Mouse (Mus musculus) limb, embryonic 11.5 days (tissue): ENCODE data around the gene Olfr1502. TPM values are rescaled to one million over a fixed set of nuclear protein-coding genes. Genes with fewer than 3 reads are reported as not detected.
"Not testable (repeated sequence)": the region's sequence is repeated elsewhere in the genome, so short reads cannot be mapped to it uniquely, and the experiment has no call there.

ENCODE experiments used
- ATAC-seq: fragments of 200-750 bp; cut with Nextera tagmentation; 2 replicates; pipeline ENCODE4 v1.8.0; 2017; ENCODE audit warnings: low read depth; ENCODE audit not compliant: insufficient number of reproducible peaks, low FRiP score, low TSS enrichment
- DNase-seq: peaks from one replicate; pipeline ENCODE4 v3.0.0-alpha.2; 2015; ENCODE audit warnings: low spot score
- H3K27ac ChIP-seq: fragments of 300-500 bp; sonication (generic); replicated peaks from 2 replicates; pipeline ENCODE4 v1.5.1; 2014; ENCODE audit warnings: low read depth, mild to moderate bottlenecking, low read length
- H3K27me3 ChIP-seq: fragments of 300-500 bp; sonication (generic); 2 replicates; pipeline ENCODE4 v1.6.1; 2014; ENCODE audit warnings: mild to moderate bottlenecking, low read length, mixed read lengths; ENCODE audit not compliant: control insufficient read depth, insufficient read depth
- H3K36me3 ChIP-seq: fragments of 300-500 bp; sonication (generic); 2 replicates; pipeline ENCODE4 v1.6.1; 2014; ENCODE audit warnings: mild to moderate bottlenecking, low read length, moderate library complexity, mixed read lengths; ENCODE audit not compliant: control insufficient read depth, insufficient read depth
- H3K4me1 ChIP-seq: fragments of 300-500 bp; sonication (generic); 2 replicates; pipeline ENCODE4 v1.6.1; 2014; ENCODE audit warnings: low read length, mixed read lengths; ENCODE audit not compliant: control insufficient read depth, insufficient read depth
- H3K4me2 ChIP-seq: fragments of 300-500 bp; sonication (generic); 2 replicates; pipeline ENCODE4 v1.6.1; 2014; ENCODE audit warnings: low read depth, mild to moderate bottlenecking, moderate library complexity; ENCODE audit not compliant: severe bottlenecking
- H3K4me3 ChIP-seq: fragments of 300-500 bp; sonication (generic); 2 replicates; pipeline ENCODE4 v1.5.1; 2014; ENCODE audit warnings: low read depth, low read length
- H3K9ac ChIP-seq: fragments of 300-500 bp; sonication (generic); 2 replicates; pipeline ENCODE4 v1.6.1; 2014; ENCODE audit warnings: mild to moderate bottlenecking, low read length
- H3K9me3 ChIP-seq: fragments of 300-500 bp; sonication (generic); 2 replicates; pipeline ENCODE4 v1.6.1; 2016; ENCODE audit warnings: low read length; ENCODE audit not compliant: control insufficient read depth
- WGBS: fragments of 180-500 bp; shearing (Covaris S2); extraction: QIAGEN DNeasy Blood & Tissue Kit; methylation state at CpG from one replicate; pipeline ENCODE4 v1.1.7; 2014; 5-methylcytosine and 5-hydroxymethylcytosine counted together
- polyA plus RNA-seq: library from polyadenylated mRNA; unstranded; fragments of >200 nt; fragmentation: Nextera tagmentation; extraction: Ambion mirVana; gene quantifications from 2 replicates; pipeline ENCODE4 v1.2.1, GENCODE M21; 2014

The Olfr1502 gene
- polyA plus RNA-seq = not detected in 2 replicates

- Histone ChIP-seq H3K4me2 (no peak within 1 kb of the TSS), H3K4me1 (no peaks in the 10 kb centered on the region), H3K9ac (no peak within 1 kb of the TSS), H3K27me3 (no peaks in the 10 kb centered on the region), H3K4me3 (no peak within 1 kb of the TSS), H3K27ac (no peak within 1 kb of the TSS), H3K9me3 (no peaks in the 10 kb centered on the region), H3K36me3 (no peaks in the 10 kb centered on the region)
- ATAC-seq (no peak), DNase-seq (no peak)
- 86% methylated on average over 1 of the region's 1 CpGs for WGBS
These were observed at the start of gene Olfr1502 for GRCm38 (mm10) chr19:13861495-13861894. Olfr1502 (plus strand) TSS chr19:13861795.

GRCm38 (mm10) chr19:13812823-13813222 lies 48.8 kb upstream of the Olfr1502 start:
- Histone ChIP-seq H3K9ac (no peak overlapping the region), H3K4me2 (no peak overlapping the region), H3K27ac (no peak overlapping the region), H3K4me1 (no peaks in the 10 kb centered on the region), H3K4me3 (no peak overlapping the region), H3K27me3 (no peaks in the 10 kb centered on the region), H3K36me3 (no peaks in the 10 kb centered on the region), H3K9me3 (no peaks in the 10 kb centered on the region)
- ATAC-seq (no peak), DNase-seq (no peak)
- 52% methylated on average over 2 of the region's 2 CpGs for WGBS

GRCm38 (mm10) chr19:13818827-13819226 lies 42.8 kb upstream of the Olfr1502 start:
- DNase-seq (no peak), ATAC-seq (no peak)
- Histone ChIP-seq H3K4me3 (no peak overlapping the region), H3K27ac (no peak overlapping the region), H3K27me3 (no peaks in the 10 kb centered on the region), H3K9ac (no peak overlapping the region), H3K4me2 (no peak overlapping the region), H3K4me1 (no peaks in the 10 kb centered on the region), H3K36me3 (no peaks in the 10 kb centered on the region), H3K9me3 (no peaks in the 10 kb centered on the region)
- 35% methylated on average over 5 of the region's 5 CpGs for WGBS

GRCm38 (mm10) chr19:13819347-13819746 lies 42.2 kb upstream of the Olfr1502 start, which contains the start of gene Olfr1499:
Olfr1499 (minus strand) TSS chr19:13819447.
- ATAC-seq = no peak
- Histone ChIP-seq H3K4me2 (no peak within 1 kb of the TSS), H3K36me3 (no peaks in the 10 kb centered on the region), H3K9ac (no peak within 1 kb of the TSS), H3K4me1 (no peaks in the 10 kb centered on the region), H3K27ac (no peak within 1 kb of the TSS), H3K9me3 (no peaks in the 10 kb centered on the region), H3K27me3 (no peaks in the 10 kb centered on the region), H3K4me3 (no peak within 1 kb of the TSS)
- no peak for DNase-seq

GRCm38 (mm10) chr19:13820847-13821246 lies 40.7 kb upstream of the Olfr1502 start:
- Histone ChIP-seq H3K4me1 (no peaks in the 10 kb centered on the region), H3K4me3 (no peak overlapping the region), H3K27me3 (no peaks in the 10 kb centered on the region), H3K27ac (no peak overlapping the region), H3K9ac (no peak overlapping the region), H3K4me2 (no peak overlapping the region), H3K36me3 (no peaks in the 10 kb centered on the region), H3K9me3 (no peaks in the 10 kb centered on the region)
- WGBS = 71% methylated on average over 5 of the region's 5 CpGs
- DNase-seq (no peak), ATAC-seq (no peak)

GRCm38 (mm10) chr19:13828447-13828846 lies 33.1 kb upstream of the Olfr1502 start:
- Histone ChIP-seq H3K27ac (no peak overlapping the region), H3K27me3 (no peaks in the 10 kb centered on the region), H3K36me3 (no peaks in the 10 kb centered on the region), H3K9ac (no peak overlapping the region), H3K4me2 (no peak overlapping the region), H3K9me3 (no peaks in the 10 kb centered on the region), H3K4me3 (no peak overlapping the region), H3K4me1 (no peaks in the 10 kb centered on the region)
- WGBS = 83% methylated on average over 3 of the region's 3 CpGs
- ATAC-seq (no peak), DNase-seq (no peak)

- no peak for ATAC-seq
These were observed 31.2 kb upstream of the Olfr1502 start, which contains the start of gene Olfr1500 for GRCm38 (mm10) chr19:13830388-13830787. Olfr1500 (minus strand) TSS chr19:13830488.

GRCm38 (mm10) chr19:13850592-13850991 lies 11.0 kb upstream of the Olfr1502 start, which contains the start of gene Olfr1501:
Olfr1501 (minus strand) TSS chr19:13850692.
- H3K4me3 ChIP-seq, H3K4me2 ChIP-seq, H3K27ac ChIP-seq, H3K9me3 ChIP-seq, ATAC-seq, H3K36me3 ChIP-seq, H3K9ac ChIP-seq, DNase-seq, H3K4me1 ChIP-seq, H3K27me3 ChIP-seq: not testable (repeated sequence)

More at GRCm38 (mm10) chr19:13830388-13830787, 31.2 kb upstream of the Olfr1502 start, which contains the start of gene Olfr1500:
- H3K9ac ChIP-seq = no peak within 1 kb of the TSS
- no peaks in the 10 kb centered on the region for H3K36me3 ChIP-seq
- no peak within 1 kb of the TSS for H3K27ac ChIP-seq
- H3K4me3 ChIP-seq = no peak within 1 kb of the TSS
- no peak within 1 kb of the TSS for H3K4me2 ChIP-seq
- no peaks in the 10 kb centered on the region for H3K4me1 ChIP-seq
- H3K9me3 ChIP-seq = no peaks in the 10 kb centered on the region
- no peaks in the 10 kb centered on the region for H3K27me3 ChIP-seq
- no peak for DNase-seq

GRCm38 (mm10) chr19:13897828-13898227 lies 36.2 kb downstream of the Olfr1502 start, which contains the start of gene Olfr1504:
Olfr1504 (minus strand) TSS chr19:13897928.
- Histone ChIP-seq H3K27ac (no peak within 1 kb of the TSS), H3K4me3 (no peak within 1 kb of the TSS), H3K9ac (no peak within 1 kb of the TSS), H3K9me3 (no peaks in the 10 kb centered on the region), H3K27me3 (no peaks in the 10 kb centered on the region), H3K36me3 (no peaks in the 10 kb centered on the region), H3K4me1 (no peaks in the 10 kb centered on the region), H3K4me2 (no peak within 1 kb of the TSS)
- ATAC-seq = no peak
- WGBS = 79% methylated on average over 1 of the region's 1 CpGs
- no peak for DNase-seq
